Mouse (Mus musculus) hematopoietic multipotent progenitor cell, adult 10-12 weeks (in vitro differentiated cells): ENCODE results near the gene Rell1. TPM values are rescaled to one million over a fixed set of nuclear protein-coding genes. Genes with fewer than 3 reads are reported as not detected.

Source experiments
- polyA plus RNA-seq: library from polyadenylated mRNA; stranded (reverse); fragments of >175 nt; gene quantifications from 2 replicates; pipeline ENCODE4 v1.2.3, GENCODE M21; 2012; ENCODE audit warnings: low replicate concordance

Gene Rell1
- 14.5 and 17.1 TPM in 2 replicates for polyA plus RNA-seq

DNA sequence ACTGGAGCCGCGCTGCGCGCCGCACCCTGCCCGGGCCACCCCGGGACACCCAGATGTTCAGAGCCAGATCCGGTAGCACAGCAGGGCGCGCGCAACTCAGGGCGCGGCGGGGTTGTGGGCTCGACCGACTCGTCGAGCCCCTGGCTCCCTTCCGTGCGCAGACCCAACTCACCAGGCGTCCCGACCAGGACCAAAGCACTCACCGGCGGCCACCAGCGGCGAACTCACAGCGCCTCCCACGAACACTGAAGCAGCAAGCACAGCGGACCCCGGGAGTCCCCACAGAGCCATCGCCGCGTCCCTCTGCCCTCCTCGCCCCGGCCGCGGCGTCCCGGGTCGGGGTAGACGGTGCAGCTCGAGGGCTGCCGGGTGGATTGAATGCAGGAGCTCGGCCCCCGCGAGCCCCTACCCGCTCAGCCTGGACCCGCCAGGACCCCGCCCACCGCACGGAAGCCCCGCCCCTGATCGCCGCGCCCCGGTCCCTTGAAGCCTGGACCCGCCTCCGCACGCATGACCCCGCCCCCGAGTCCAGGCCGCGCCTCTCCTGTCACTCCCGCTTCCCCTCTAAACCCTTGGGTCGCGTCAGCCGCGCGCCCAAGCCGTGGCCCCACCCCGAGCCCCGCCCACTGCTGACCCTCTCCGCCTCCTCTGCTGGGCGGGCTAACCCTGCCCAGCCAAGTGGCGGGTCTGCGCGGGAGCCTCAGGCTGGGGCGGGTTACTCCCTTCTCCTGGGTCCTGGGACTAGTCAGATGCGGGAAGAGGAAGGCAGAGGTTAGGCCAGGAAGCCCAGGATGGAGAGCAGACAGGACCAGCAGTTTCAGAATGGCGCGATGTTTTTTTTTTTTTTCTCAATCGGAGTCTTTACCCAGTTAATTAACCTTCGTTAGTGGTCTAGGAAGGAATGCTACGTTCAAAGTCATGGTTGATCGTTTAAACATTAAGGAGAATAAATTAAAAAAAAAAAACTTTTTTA, at the start of gene Rell1:
Gene Rell1 (minus strand): TSS at position 455 of the 973 bp plus-strand sequence.

Other genes starting within 250 kb of the Rell1 start
- 1.1 and 1.2 TPM in 2 replicates for gene 0610040J01Rik, start 156.5 kb downstream of the Rell1 start, polyA plus RNA-seq
- gene Pgm2, start 124.1 kb upstream of the Rell1 start, polyA plus RNA-seq, result 10.9 and 13.5 TPM in 2 replicates
- 17.4 and 41.9 TPM in 2 replicates for gene Tbc1d1, start 187.4 kb upstream of the Rell1 start, polyA plus RNA-seq